Mouse (Mus musculus) adrenal gland, adult (tissue): ENCODE measurements at regions not wholly inside any gene's neighbourhood (a gene's known extent, or its start where the extent isn't known, plus 50 kb on each side); places are given as distances from the start of the nearest gene placed in this dataset.

Source experiments
- DNase-seq, 2 experiments: peaks; one replicate each; pipeline ENCODE4 v3.0.0; 2022 to 2023; ENCODE audit warnings: low spot score in 1 of 2; ENCODE audit not compliant: inconsistent age in 2 of 2

DNA sequence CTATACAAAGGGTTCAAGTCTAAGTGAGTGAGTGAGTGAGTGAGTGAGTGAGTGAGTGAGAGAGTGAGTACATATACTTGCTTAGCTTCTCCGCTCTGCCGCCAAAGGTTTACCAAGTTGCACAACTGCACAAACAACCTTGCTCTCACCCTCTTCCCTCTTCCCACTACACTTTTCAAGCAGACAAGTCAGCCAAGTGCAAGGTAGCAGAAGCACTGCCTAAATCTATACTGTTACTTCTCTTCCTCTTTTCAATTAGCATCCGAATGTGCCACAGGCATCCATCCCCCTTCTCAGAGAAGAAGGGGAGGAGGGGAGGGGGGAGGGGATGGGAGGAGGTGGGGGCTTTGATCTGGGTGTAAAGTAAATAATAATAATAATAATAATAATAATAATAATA is 80.4 kb upstream of the Paip1 start:
- no peak for DNase-seq

DNA sequence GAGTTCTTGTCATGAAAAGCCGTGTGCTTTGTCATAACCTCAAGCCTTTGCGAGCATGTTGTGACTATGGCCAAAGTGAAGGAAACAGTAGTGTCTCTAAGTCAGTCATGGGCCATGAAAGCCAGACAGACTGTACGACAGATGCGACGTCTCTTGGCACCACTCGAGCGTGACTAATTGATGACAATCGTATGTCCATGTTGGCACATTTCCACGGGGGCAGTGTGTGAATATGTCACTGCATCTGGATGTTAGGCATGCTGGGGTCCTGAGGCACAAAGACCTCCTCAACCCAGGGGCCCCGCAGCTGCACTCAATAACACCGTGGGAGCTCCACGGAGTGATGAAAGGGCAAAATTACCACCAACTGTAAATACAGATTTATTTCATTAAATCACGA is 77.1 kb upstream of the Paip1 start:
- no peak for DNase-seq

DNA sequence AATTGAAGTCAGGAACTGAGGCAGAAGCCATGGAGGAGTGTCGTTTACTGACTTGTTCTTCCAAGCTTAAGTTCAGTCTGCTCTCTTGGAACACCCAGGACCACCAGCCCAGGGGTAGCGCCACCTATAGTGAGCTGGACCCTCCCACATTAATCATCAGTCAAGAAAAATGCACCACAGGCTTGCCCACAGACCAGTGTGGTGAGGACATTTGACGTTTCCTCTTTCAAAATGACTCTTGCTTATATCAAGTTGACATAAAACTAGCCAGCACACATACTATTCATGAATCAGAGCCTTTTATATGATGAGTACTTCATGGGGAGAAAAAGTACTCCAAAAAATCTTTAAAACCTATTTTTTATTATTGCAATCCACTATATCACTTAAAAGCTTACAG is 69.7 kb upstream of the Paip1 start:
- DNase-seq, result no peak

DNA sequence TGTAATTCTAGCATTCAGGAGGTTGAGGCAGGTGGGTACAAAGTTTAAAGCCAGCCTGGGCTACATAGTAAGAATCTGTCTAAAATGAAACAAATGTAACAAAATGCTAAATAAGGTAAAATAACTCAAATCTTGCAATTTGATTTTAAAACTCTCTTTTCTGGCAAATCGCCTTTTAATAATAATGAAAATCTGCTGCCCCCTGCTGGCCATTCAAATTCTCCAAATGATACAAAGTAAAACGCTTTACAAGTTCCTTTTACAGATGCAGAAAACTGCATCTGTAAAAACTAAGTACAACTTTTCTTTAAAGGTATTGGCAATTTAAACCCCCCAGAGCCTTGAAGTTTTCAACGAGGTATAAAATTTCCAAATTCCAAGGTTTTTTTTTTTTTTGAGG is 65.0 kb upstream of the Paip1 start:
- peak in 1 of 2 experiments; percentile 78 for DNase-seq

DNA sequence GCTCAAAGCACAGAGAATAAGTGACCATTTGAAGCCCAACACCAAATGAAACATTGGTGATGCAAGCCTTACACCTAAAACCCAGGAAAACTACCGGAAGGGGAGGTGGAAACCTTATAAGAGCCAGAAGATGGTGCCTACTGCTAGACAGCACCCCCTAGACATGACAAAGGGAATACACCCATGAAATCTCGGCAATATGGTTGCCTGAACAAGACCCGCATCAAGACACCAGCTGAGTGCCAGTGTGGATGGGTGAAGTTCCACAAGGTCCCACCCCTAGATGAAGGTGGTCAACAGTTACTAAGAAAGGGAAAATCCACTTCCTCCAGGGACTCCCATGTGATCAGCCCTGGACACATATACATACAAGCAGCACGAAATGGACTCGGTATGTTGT is 64.2 kb upstream of the Paip1 start:
- DNase-seq, result peak in 1 of 2 experiments; percentile 38

DNA sequence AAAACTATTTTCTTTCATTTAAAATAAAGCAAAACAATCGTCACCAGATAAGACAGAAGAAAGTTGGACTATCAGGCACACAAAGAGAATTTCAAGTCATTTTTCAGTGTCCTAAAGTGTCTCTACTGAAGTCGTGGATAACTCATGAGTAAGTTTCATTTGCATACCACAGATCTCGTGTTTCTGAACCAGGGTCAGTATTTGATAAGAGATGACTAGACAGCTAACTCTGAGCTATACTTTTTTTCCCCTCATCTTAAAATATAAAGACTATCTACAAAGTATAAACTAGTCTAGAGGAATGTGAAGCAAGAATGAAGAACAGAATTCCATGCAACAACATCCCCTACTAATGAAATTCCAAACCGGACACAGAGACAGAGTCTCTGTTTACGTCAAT is 60.9 kb upstream of the Paip1 start:
- no peak for DNase-seq

DNA sequence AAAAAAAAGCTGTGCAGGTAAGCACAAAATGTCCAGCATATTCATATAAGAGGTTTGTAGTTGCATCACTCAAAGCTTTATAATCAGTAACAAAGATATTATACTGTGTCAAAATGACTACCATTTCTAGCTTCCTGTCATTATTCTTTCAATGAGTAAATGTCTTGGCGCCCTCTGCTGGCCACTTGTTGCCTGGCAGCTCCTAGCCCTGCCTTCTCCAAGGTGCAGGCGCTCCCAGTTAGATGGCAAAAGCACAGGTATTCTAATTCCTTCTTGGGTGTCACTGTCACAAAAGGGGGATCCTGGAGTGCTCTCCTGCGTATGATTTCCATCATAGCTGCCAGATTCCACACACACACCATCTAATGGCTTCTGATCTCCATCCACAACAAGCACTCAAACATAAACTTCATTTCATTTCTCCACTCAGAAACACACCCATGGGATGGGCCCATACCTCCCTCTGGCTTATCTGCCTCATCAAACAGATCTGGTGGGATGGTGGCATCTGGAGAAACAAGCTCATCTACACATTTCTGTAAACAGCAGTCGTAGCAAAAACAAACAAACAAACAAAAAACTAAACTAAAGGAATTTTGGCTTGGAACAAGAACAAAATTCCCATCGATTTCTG is 49.9 kb upstream of the Paip1 start:
- peak; percentile 58 to 92 for DNase-seq
